Mouse (Mus musculus): Measurements from ENCODE around the gene Dbn1.

The Dbn1 gene

DNA sequence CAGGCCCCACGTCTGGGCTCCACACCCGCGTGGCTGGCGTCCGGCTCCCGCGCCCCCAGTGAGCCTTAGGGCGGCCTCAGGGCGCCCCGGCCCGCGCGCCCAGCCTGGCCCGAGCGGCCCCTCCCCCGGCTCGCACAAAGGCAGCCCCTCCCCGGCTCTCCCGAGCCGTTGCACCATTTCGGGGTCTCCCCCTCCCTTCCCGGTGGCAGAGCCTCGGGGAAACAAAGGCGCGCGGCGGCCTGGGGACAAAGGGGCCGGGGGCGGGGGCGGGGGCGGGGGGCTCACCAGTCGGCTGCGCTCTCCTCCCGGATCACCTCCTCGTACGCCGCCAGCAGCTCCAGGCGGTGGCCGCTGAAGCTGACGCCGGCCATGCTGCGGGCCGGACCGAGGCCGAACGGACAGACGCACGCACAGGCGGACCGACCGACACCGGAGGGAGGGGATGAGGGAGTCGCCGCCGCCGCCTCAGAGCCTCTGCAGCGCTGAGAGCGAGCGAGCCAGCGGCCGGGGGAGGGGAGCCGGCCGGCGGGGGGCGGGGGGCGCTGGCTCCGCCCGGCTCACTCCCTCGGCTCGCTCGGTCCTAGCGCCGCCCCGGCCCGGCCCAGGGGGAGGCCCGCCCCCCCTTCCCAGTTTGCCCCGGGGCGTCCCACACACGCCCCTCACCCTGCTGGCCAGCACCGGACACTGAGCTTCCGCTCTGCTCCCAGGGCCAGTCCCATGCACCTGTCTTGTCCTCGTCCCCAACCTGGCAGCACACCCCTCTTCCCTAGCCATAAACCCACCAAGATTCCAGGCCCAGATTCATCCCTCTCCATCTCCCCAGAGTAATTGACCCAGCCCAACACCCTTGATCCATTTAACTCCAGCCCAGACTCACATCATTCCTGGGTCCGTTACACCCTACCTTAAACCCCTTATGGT lies at the start of gene Dbn1:
Gene Dbn1 (minus strand): TSS at position 534 of the 921 bp plus-strand sequence.
- DNase-seq (ENCODE audit: low read depth, low spot score): no peak

GRCm38 (mm10) chr13:55536194-55537175 lies 48.6 kb upstream of the Dbn1 start, which contains the start of gene Ddx41:
Ddx41 (minus strand) TSS chr13:55536658.
- DNase-seq (ENCODE audit: low read depth, low spot score): peak; percentile 100

- no peak for DNase-seq (ENCODE audit: low read depth, low spot score)
These were observed 47.9 kb upstream of the Dbn1 start for GRCm38 (mm10) chr13:55535796-55536193.

DNA sequence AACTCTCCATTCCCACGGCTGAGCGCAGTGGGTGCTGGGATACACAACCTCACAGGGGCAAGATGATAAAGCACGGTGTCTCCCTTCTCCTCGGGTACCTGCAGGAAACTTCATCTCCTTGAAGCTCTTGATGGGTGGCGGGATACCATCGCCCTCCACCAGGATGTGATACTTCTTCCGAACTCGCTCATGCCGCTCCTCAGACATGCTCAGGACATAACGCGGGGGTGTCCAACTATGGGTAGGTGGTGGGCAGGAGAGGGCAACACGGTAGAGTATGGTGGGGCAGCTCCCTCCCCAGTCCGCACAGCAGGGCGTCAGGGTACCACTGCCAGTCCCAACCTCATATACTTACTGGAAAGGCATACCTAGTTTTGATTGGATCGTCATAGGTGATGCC lies 47.3 kb upstream of the Dbn1 start:
- DNase-seq (ENCODE audit: low read depth, low spot score): no peak

GRCm38 (mm10) chr13:55529198-55529915 lies 41.4 kb upstream of the Dbn1 start, which contains the start of gene Dok3:
Dok3 (minus strand) TSS chr13:55529296.
- peak; percentile 79 for DNase-seq (ENCODE audit: low read depth, low spot score)

DNA sequence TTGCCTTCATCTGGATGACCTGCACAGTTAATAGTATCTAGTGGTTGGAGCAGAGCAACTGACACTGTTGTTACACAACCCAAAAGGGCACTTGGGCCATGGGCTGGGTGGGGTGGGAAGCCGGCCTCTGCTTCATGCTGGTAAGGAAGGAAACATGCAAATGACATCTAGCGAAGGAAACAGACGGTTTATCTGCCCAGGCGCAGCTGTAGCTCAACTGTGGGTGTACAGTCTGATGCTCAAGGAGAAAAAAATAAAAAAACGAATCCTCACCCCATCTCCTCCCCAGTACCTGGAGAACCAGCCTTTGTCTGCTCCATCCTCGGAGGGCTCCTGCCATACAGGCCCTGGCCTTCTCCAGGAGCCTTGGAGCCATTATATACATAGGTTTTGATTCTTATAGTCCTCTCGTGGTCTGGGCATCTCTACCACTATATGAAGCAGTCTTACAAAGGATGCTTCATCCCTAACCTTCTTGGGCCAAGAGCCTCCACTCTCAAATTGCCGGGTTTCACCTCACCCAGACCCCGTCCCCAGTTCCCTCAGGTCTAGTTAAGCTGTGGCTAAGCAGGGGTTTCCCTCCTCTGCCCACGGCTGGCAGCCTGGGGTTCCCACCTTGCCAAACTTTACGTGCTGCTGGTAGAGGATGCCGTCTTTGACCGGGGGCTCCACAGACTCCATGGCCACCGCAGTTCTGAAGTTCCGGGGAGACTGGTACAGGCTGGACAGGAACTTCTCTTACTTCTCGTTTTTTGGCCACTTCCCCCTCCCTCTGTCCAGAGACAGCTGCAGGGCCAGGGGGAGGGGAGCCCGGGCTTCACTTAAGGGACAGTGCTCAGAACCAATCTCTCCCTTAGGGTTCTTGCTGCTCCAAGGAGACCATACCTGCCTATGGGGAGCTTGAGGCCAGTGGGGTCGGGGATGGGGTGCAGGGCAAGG lies 40.2 kb upstream of the Dbn1 start:
- DNase-seq (ENCODE audit: low read depth, low spot score): peak; percentile 86

DNA sequence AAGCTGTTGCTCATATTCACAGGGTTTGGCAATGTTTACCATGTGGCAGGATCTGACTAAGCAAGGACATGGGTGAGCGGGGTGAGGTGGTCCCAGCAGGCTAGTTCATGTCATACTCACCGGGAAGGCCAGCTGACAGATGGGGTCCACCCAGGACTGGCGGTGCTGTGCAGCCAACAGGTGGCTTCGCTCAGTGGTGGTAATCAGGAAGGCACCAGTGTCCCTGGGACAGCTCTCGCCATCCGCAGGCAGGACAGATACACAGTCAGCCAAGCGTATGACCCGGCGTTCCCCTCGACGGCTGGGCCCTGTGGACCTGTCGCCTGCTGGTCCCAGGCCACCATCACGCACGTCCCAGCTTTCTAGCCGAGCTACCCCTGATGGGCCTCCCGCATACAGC lies 39.3 kb upstream of the Dbn1 start:
- DNase-seq (ENCODE audit: low read depth, low spot score): no peak

- DNase-seq (ENCODE audit: low read depth, low spot score): no peak
These were observed 38.0 kb upstream of the Dbn1 start for GRCm38 (mm10) chr13:55525733-55526553.

DNA sequence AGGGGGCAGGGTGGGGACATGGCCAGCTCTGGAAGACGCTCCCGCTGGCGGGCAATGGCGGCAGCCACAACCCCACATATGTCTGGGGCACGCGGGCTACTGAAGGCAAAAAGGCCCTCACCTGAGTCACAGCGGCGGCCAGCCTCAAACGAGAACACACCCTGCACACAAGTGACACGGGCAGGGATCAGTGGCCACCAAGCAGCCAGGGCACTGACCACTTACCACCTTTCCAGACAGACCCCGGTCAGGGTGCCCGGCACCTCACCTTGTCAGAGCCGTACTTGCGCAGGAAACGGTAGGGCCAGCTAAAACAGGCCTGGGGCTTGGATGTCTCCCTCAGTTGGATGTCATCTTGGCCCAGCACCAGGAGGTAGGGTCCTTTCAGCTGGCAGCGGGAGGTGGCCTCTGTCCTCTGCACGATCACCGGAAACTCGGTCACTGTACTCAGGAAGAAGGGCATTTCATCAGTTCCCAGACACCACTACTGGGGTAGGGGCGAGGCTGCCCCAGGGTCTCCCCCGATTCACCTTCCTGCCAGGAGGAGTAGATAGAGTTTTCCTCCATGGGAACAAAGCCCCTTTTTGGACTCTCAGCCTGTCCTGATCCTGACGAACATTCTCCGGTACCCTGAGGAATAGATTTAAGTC lies 36.2 kb upstream of the Dbn1 start:
- DNase-seq (ENCODE audit: low read depth, low spot score): no peak

- DNase-seq (ENCODE audit: low read depth, low spot score): no peak
These were observed 35.4 kb upstream of the Dbn1 start for GRCm38 (mm10) chr13:55523278-55523677.

DNA sequence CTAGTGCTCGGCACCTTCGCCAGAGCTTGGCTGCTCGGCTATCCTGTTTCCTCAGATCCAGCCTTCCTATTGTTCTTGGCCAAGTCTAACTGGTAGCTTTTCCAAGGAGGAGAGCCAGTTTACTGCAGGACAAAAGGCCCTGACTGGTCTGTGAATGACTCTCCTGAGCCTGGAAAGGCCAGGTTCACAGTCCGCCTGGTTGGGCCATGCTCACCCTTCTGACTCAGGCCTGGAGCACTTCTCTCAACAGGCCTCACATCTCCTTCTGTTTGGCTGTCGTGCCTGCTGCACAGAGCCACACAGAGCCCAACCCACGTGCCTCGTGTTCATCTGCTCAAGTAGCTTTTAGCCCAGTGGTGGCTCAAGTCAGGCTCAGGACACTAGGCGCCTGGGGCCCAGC lies 34.8 kb upstream of the Dbn1 start:
- DNase-seq (ENCODE audit: low read depth, low spot score): no peak

DNA sequence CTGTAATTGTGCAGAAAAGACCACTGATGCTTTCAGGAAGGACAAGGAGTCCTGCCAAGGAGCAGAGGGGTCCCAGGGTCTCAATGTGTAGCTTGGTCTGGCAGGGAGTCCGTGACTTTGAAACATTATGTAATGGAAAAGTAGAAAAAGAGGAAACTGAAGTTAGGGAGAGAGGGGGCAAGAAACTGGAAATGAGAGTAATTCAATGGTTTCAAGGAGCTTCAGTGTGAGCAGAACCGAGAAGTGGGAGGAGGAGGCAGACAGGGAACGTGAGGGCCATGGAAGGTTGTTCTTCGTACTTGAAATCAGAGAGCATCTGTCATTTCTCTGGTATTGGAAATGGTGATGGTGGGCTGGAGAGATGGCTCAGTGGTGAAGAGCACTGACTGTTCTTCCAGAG lies 31.7 kb upstream of the Dbn1 start:
- DNase-seq (ENCODE audit: low read depth, low spot score): no peak

- peak; percentile 82 for DNase-seq (ENCODE audit: low read depth, low spot score)
These were observed 29.0 kb upstream of the Dbn1 start for GRCm38 (mm10) chr13:55516955-55517354.

GRCm38 (mm10) chr13:55513828-55514227 lies 25.9 kb upstream of the Dbn1 start:
- no peak for DNase-seq (ENCODE audit: low read depth, low spot score)

DNA sequence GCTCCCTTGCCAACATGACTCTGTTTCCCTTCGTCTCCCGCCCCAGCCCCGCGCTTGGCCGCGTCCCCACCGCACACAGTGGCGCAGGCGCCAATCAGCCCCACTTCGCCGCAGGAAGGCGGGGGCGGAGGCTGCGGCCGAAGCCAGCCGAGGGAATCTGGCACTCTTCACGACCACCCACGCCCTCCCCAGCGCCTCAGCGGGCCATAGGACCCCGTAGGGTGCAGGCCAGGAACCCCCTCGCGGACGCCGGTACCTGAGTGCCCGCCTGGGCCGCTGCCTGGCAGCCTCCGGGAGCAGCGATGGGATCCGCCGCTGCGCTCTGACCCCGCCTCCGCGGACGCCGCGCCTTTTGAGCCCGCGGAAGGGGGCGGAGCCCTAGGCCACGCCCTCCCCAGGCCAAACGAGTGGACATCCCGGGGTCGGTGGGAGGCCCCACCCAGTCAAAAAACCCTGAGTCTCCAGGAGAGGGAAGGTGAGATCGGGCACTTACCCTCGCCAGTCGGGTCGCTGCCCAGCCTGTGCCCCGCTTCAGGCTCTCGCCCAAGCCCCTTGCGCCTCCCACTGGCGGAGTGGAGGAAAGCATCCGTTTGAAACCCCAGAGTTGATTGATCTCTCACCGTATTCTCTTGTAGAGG lies 25.3 kb upstream of the Dbn1 start, which contains the start of gene Pdlim7:
Gene Pdlim7 (minus strand): TSS at position 566 of the 638 bp plus-strand sequence.
- DNase-seq (ENCODE audit: low read depth, low spot score): peak; percentile 93

GRCm38 (mm10) chr13:55512379-55513031 lies 24.6 kb upstream of the Dbn1 start:
- DNase-seq (ENCODE audit: low read depth, low spot score): peak; percentile 73

DNA sequence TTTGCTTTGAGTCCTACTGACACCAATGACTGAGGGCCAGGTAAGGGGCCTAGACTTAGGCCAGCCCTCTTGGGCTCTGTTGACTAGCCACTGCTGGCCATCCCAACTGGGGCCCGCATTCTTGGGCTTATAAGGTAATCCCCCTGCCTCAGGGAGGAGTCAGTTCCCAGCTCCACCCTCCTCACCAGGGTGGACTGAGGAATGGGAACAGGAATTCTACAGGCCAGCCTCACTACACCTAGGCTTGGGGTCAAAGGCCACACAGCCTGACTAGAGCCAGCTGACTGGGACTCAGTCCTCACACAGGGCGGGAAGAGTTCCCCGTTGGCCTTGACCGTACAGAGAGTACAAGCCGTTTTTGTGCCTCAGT lies 23.6 kb upstream of the Dbn1 start:
- no peak for DNase-seq (ENCODE audit: low read depth, low spot score)
